Comparison of ENCODE assay signal across 39 mouse cellular contexts in the genomic region with DNA sequence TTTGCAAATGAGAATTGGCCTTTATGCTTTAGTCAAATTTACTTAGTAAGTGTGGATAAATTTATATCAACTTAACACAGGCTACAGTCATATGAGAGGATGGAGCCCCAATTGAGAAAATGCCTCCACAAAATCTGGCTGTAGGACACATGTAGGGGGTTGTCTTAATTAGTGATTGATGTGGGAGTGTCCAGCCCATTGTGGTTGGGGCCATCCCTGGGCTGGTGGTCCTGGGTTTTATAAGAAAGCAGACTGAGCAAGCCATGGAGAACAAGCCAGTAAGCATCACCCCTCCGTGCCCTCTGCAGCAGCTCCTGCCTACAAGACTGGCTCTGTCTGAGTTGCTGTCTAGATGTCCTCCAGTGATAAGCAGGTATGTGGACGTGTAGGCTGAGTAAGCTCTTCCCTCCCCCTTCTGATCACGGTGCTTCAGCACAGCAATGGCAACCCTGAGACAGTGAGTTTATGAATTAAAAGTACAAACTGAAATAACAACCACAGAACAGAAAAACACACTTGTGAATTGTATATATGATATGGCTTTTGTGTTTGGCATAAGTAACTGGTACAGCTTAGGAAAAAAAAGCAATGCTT. TPM values are rescaled to one million over a fixed set of nuclear protein-coding genes. Genes with fewer than 3 reads are reported as not detected.
"Had no signal": no experiment of that assay in that cellular context is flagged by ENCODE, and none has a peak within 500 bp of the region (broad histone marks: within the 10 kb centered on the region; RNA-seq: fewer than 3 reads in every experiment).

No protein-coding gene starts in this region.

- DNase-seq: cerebellum, adult 9-10 months; cerebellum, adult 9-11 months; cerebellum, postnatal 10 days; cerebellum, postnatal 14 days; cerebellum, postnatal 25 days; cerebellum, postnatal 36 days; embryo, embryonic 11 days; forebrain, postnatal 0 days; gastrocnemius, adult 2 months; gastrocnemius, postnatal 10 days; gastrocnemius, postnatal 14 days; gastrocnemius, postnatal 25 days; gastrocnemius, postnatal 36 days; heart, adult 11 months; heart, adult 18-20 months; heart, adult 2 months had no signal

- H3K4me1 ChIP-seq: embryonic facial prominence, embryonic 12.5 days; embryonic facial prominence, embryonic 13.5 days; embryonic facial prominence, embryonic 15.5 days; forebrain, embryonic 10.5 days; forebrain, embryonic 12.5 days; forebrain, embryonic 13.5 days; forebrain, embryonic 15.5 days had no signal

- H3K9ac ChIP-seq: embryonic facial prominence, embryonic 12.5 days; embryonic facial prominence, embryonic 13.5 days; embryonic facial prominence, embryonic 15.5 days; forebrain, embryonic 12.5 days; forebrain, embryonic 13.5 days; forebrain, embryonic 15.5 days; forebrain, postnatal 0 days had no signal

- ATAC-seq: forebrain, embryonic 13.5 days; forebrain, embryonic 14.5 days; forebrain, embryonic 15.5 days; forebrain, embryonic 16.5 days; forebrain, postnatal 0 days had no signal

- H3K9me3 ChIP-seq: embryonic facial prominence, embryonic 10.5 days; embryonic facial prominence, embryonic 12.5 days; embryonic facial prominence, embryonic 13.5 days; embryonic facial prominence, embryonic 15.5 days; forebrain, embryonic 12.5 days; forebrain, embryonic 13.5 days; forebrain, embryonic 15.5 days had no signal

- H3K36me3 ChIP-seq: embryonic facial prominence, embryonic 10.5 days; embryonic facial prominence, embryonic 12.5 days; embryonic facial prominence, embryonic 13.5 days; embryonic facial prominence, embryonic 15.5 days; forebrain, embryonic 10.5 days; forebrain, embryonic 12.5 days; forebrain, embryonic 15.5 days had no signal

- H3K4me3 ChIP-seq: embryonic facial prominence, embryonic 10.5 days; embryonic facial prominence, embryonic 12.5 days; embryonic facial prominence, embryonic 13.5 days; embryonic facial prominence, embryonic 15.5 days; erythroblast, embryonic 14.5 days; forebrain, embryonic 10.5 days; forebrain, embryonic 12.5 days; forebrain, embryonic 13.5 days; forebrain, embryonic 15.5 days; gastrocnemius, adult 2 months; heart, adult 2 months had no signal

- H3K27ac ChIP-seq: embryonic facial prominence, embryonic 10.5 days; embryonic facial prominence, embryonic 12.5 days; embryonic facial prominence, embryonic 13.5 days; embryonic facial prominence, embryonic 15.5 days; forebrain, embryonic 10.5 days; forebrain, embryonic 12.5 days; forebrain, embryonic 13.5 days; forebrain, embryonic 15.5 days; gastrocnemius, adult 2 months; heart, adult 2 months had no signal

- H3K27me3 ChIP-seq: embryonic facial prominence, embryonic 12.5 days; embryonic facial prominence, embryonic 13.5 days; embryonic facial prominence, embryonic 15.5 days; forebrain, embryonic 12.5 days; forebrain, embryonic 13.5 days; forebrain, embryonic 15.5 days had no signal

RNA-seq across cellular contexts. Expression of a gene that starts 3.0 kb away (rescaled TPM):
- total RNA-seq: common myeloid progenitor, adult 5-6 weeks; gastrocnemius, adult 18-20 months; gastrocnemius, adult 2 months; gastrocnemius, adult 8-10 months; gastrocnemius, postnatal 10 days; gastrocnemius, postnatal 14 days; gastrocnemius, postnatal 25 days; gastrocnemius, postnatal 36 days; gastrocnemius, postnatal 4 days; heart, adult 18-20 months; heart, adult 2 months; heart, adult 8-10 months had no signal
- polyA plus RNA-seq: embryonic facial prominence, embryonic 10.5 days; erythroblast, embryonic 14.5 days; forebrain, embryonic 10.5 days; forebrain, embryonic 11.5 days; forebrain, embryonic 13.5 days; forebrain, embryonic 14.5 days; forebrain, embryonic 15.5 days; forebrain, embryonic 16.5 days; forebrain, postnatal 0 days; frontal cortex, adult 2 months; heart, adult 2 months; heart, embryonic 11.5 days had no signal

RNA-seq across cellular contexts. Expression of a gene that starts 13.9 kb away (rescaled TPM):
- total RNA-seq: gastrocnemius, adult 18-20 months; gastrocnemius, adult 2 months; gastrocnemius, adult 8-10 months; gastrocnemius, postnatal 14 days; gastrocnemius, postnatal 25 days; gastrocnemius, postnatal 36 days had no signal
- polyA plus RNA-seq: cortical plate, adult 2 months; embryonic facial prominence, embryonic 11.5 days; forebrain, embryonic 10.5 days; forebrain, embryonic 11.5 days had no signal

RNA-seq across cellular contexts. Expression of a gene that starts 47.3 kb away (rescaled TPM):
- total RNA-seq: common myeloid progenitor, adult 5-6 weeks; forebrain, postnatal 0 days; gastrocnemius, adult 18-20 months; gastrocnemius, adult 2 months; gastrocnemius, adult 8-10 months; gastrocnemius, postnatal 10 days; gastrocnemius, postnatal 14 days; gastrocnemius, postnatal 25 days; gastrocnemius, postnatal 36 days; gastrocnemius, postnatal 4 days; heart, adult 18-20 months; heart, adult 2 months; heart, adult 8-10 months had no signal
- polyA plus RNA-seq: cortical plate, adult 2 months; embryonic facial prominence, embryonic 10.5 days; embryonic facial prominence, embryonic 11.5 days; embryonic facial prominence, embryonic 12.5 days; embryonic facial prominence, embryonic 13.5 days; embryonic facial prominence, embryonic 14.5 days; embryonic facial prominence, embryonic 15.5 days; erythroblast, embryonic 14.5 days; forebrain, embryonic 10.5 days; forebrain, embryonic 11.5 days; forebrain, embryonic 12.5 days; forebrain, embryonic 13.5 days; forebrain, embryonic 14.5 days; forebrain, embryonic 15.5 days; forebrain, embryonic 16.5 days; forebrain, postnatal 0 days; frontal cortex, adult 2 months; gonadal fat pad, adult 2 months; heart, adult 2 months; heart, embryonic 11.5 days had no signal
